Mouse (Mus musculus): ENCODE results near the gene Ppp1r36. TPM values are rescaled to one million over a fixed set of nuclear protein-coding genes. Genes with fewer than 3 reads are reported as not detected.

The Ppp1r36 gene
- 2.8 and 3.7 TPM in 2 replicates for polyA plus RNA-seq (2014; fragmentation: Nextera tagmentation; extraction: Ambion mirVana)

GRCm38 (mm10) chr12:76417433-76417854 lies at the start of gene Ppp1r36:
Gene Ppp1r36 (plus strand): TSS chr12:76417538.
- H3K4me3 ChIP-seq (ENCODE audit: low read depth, low read length), result peak within 1 kb of the TSS; percentile 48
- under 1% methylated on average over 37 of the region's 37 CpGs for WGBS (ENCODE audit: insufficient replicate concordance)
- ATAC-seq (replicated peaks; ENCODE audit: insufficient number of reproducible peaks, low FRiP score, low TSS enrichment), result peak; percentile 49; the same call in 1 of the 2 replicates
- peak within 1 kb of the TSS; percentile 71 for H3K9ac ChIP-seq (ENCODE audit: low read depth, low read length)
- peak within 1 kb of the TSS; percentile 50; the same call in 1 of the 2 replicates for H3K27ac ChIP-seq (ENCODE audit: low read depth, low read length)
- no peaks in the 10 kb centered on the region for H3K27me3 ChIP-seq (ENCODE audit: control insufficient read depth, insufficient read depth, low read length)
- peak within 1 kb of the TSS; percentile 79 for H3K4me2 ChIP-seq
- no peaks in the 10 kb centered on the region; the same call in 1 of the 2 replicates for H3K9me3 ChIP-seq (replicated peaks; ENCODE audit: control insufficient read depth, low read length)
- H3K36me3 ChIP-seq (ENCODE audit: control insufficient read depth, insufficient read depth, low read length), result no peaks in the 10 kb centered on the region
- 0 out of 2 replicates have a peak, but pooled peaks cover 2% of the 10 kb centered on the region for H3K4me1 ChIP-seq (ENCODE audit: control insufficient read depth, insufficient read depth, low read length)

- Histone ChIP-seq H3K9ac (ENCODE audit: low read depth, low read length) (peak overlapping the region; percentile 99), H3K9me3 (replicated peaks; ENCODE audit: control insufficient read depth, low read length) (no peaks in the 10 kb centered on the region), H3K27me3 (ENCODE audit: control insufficient read depth, insufficient read depth, low read length) (no peaks in the 10 kb centered on the region), H3K4me1 (ENCODE audit: control insufficient read depth, insufficient read depth, low read length) (peaks cover 37% of the 10 kb centered on the region), H3K4me2 (peak overlapping the region; percentile 95), H3K27ac (ENCODE audit: low read depth, low read length) (peak overlapping the region; percentile 100), H3K4me3 (ENCODE audit: low read depth, low read length) (peak overlapping the region; percentile 99), H3K36me3 (ENCODE audit: control insufficient read depth, insufficient read depth, low read length) (no peaks in the 10 kb centered on the region)
- ATAC-seq (replicated peaks; ENCODE audit: insufficient number of reproducible peaks, low FRiP score, low TSS enrichment), result no peak
- 11% methylated on average over 9 of the region's 9 CpGs for WGBS (ENCODE audit: insufficient replicate concordance)
These were observed 49.0 kb upstream of the Ppp1r36 start for GRCm38 (mm10) chr12:76368201-76368789.

- Histone ChIP-seq H3K27me3 (ENCODE audit: control insufficient read depth, insufficient read depth, low read length) (no peaks in the 10 kb centered on the region), H3K9ac (ENCODE audit: low read depth, low read length) (peak overlapping the region; percentile 99), H3K36me3 (ENCODE audit: control insufficient read depth, insufficient read depth, low read length) (no peaks in the 10 kb centered on the region), H3K27ac (ENCODE audit: low read depth, low read length) (peak overlapping the region; percentile 100), H3K4me1 (ENCODE audit: control insufficient read depth, insufficient read depth, low read length) (peaks cover 40% of the 10 kb centered on the region), H3K4me3 (ENCODE audit: low read depth, low read length) (peak overlapping the region; percentile 99), H3K9me3 (replicated peaks; ENCODE audit: control insufficient read depth, low read length) (no peaks in the 10 kb centered on the region), H3K4me2 (peak overlapping the region; percentile 95)
- WGBS (ENCODE audit: insufficient replicate concordance), result 1% methylated on average over 24 of the region's 26 CpGs
- ATAC-seq (replicated peaks; ENCODE audit: insufficient number of reproducible peaks, low FRiP score, low TSS enrichment), result peak; percentile 20; the same call in 1 of the 2 replicates
These were observed 48.5 kb upstream of the Ppp1r36 start for GRCm38 (mm10) chr12:76368790-76369205.

- ATAC-seq (replicated peaks; ENCODE audit: insufficient number of reproducible peaks, low FRiP score, low TSS enrichment), result peak; percentile 77
- Histone ChIP-seq H3K4me2 (peak within 1 kb of the TSS; percentile 95), H3K4me1 (ENCODE audit: control insufficient read depth, insufficient read depth, low read length) (peaks cover 43% of the 10 kb centered on the region)
These were observed 47.9 kb upstream of the Ppp1r36 start, which contains the start of gene Zbtb25 for GRCm38 (mm10) chr12:76369206-76369977. Gene Zbtb25 (minus strand): TSS chr12:76369602.

GRCm38 (mm10) chr12:76369978-76370830 lies 47.1 kb upstream of the Ppp1r36 start, which contains the start of gene Zbtb1:
Gene Zbtb1 (plus strand): TSS chr12:76370266.
- peak within 1 kb of the TSS; percentile 100 for H3K27ac ChIP-seq (ENCODE audit: low read depth, low read length)
- WGBS (ENCODE audit: insufficient replicate concordance), result under 1% methylated on average over 74 of the region's 99 CpGs
- H3K27me3 ChIP-seq (ENCODE audit: control insufficient read depth, insufficient read depth, low read length), result no peaks in the 10 kb centered on the region
- peak; percentile 55 for ATAC-seq (replicated peaks; ENCODE audit: insufficient number of reproducible peaks, low FRiP score, low TSS enrichment)
- peaks cover 49% of the 10 kb centered on the region for H3K4me1 ChIP-seq (ENCODE audit: control insufficient read depth, insufficient read depth, low read length)
- H3K9me3 ChIP-seq (replicated peaks; ENCODE audit: control insufficient read depth, low read length), result no peaks in the 10 kb centered on the region
- no peaks in the 10 kb centered on the region for H3K36me3 ChIP-seq (ENCODE audit: control insufficient read depth, insufficient read depth, low read length)
- H3K9ac ChIP-seq (ENCODE audit: low read depth, low read length), result peak within 1 kb of the TSS; percentile 99
- H3K4me2 ChIP-seq, result peak within 1 kb of the TSS; percentile 95
- peak within 1 kb of the TSS; percentile 99 for H3K4me3 ChIP-seq (ENCODE audit: low read depth, low read length)

More at GRCm38 (mm10) chr12:76369206-76369977, 47.9 kb upstream of the Ppp1r36 start, which contains the start of gene Zbtb25:
- no peaks in the 10 kb centered on the region for H3K27me3 ChIP-seq (ENCODE audit: control insufficient read depth, insufficient read depth, low read length)
- peak within 1 kb of the TSS; percentile 99 for H3K9ac ChIP-seq (ENCODE audit: low read depth, low read length)
- peak within 1 kb of the TSS; percentile 100 for H3K27ac ChIP-seq (ENCODE audit: low read depth, low read length)
- peak within 1 kb of the TSS; percentile 99 for H3K4me3 ChIP-seq (ENCODE audit: low read depth, low read length)
- H3K36me3 ChIP-seq (ENCODE audit: control insufficient read depth, insufficient read depth, low read length), result no peaks in the 10 kb centered on the region
- no peaks in the 10 kb centered on the region for H3K9me3 ChIP-seq (replicated peaks; ENCODE audit: control insufficient read depth, low read length)
- WGBS (ENCODE audit: insufficient replicate concordance), result under 1% methylated on average over 87 of the region's 96 CpGs

GRCm38 (mm10) chr12:76370831-76371571 lies 46.3 kb upstream of the Ppp1r36 start:
- Histone ChIP-seq H3K4me3 (ENCODE audit: low read depth, low read length) (peak overlapping the region; percentile 99), H3K9me3 (replicated peaks; ENCODE audit: control insufficient read depth, low read length) (no peaks in the 10 kb centered on the region), H3K27ac (ENCODE audit: low read depth, low read length) (peak overlapping the region; percentile 100), H3K27me3 (ENCODE audit: control insufficient read depth, insufficient read depth, low read length) (no peaks in the 10 kb centered on the region), H3K4me1 (ENCODE audit: control insufficient read depth, insufficient read depth, low read length) (peaks cover 51% of the 10 kb centered on the region), H3K4me2 (peak overlapping the region; percentile 95), H3K36me3 (ENCODE audit: control insufficient read depth, insufficient read depth, low read length) (no peaks in the 10 kb centered on the region), H3K9ac (ENCODE audit: low read depth, low read length) (peak overlapping the region; percentile 99)
- ATAC-seq (replicated peaks; ENCODE audit: insufficient number of reproducible peaks, low FRiP score, low TSS enrichment), result peak; percentile 64
- under 1% methylated on average over 55 of the region's 63 CpGs for WGBS (ENCODE audit: insufficient replicate concordance)

GRCm38 (mm10) chr12:76372046-76372445 lies 45.3 kb upstream of the Ppp1r36 start:
- Histone ChIP-seq H3K9ac (ENCODE audit: low read depth, low read length) (peak overlapping the region; percentile 99), H3K4me2 (peak overlapping the region; percentile 95), H3K9me3 (replicated peaks; ENCODE audit: control insufficient read depth, low read length) (no peaks in the 10 kb centered on the region), H3K4me1 (ENCODE audit: control insufficient read depth, insufficient read depth, low read length) (peaks cover 47% of the 10 kb centered on the region), H3K4me3 (ENCODE audit: low read depth, low read length) (peak overlapping the region; percentile 99), H3K36me3 (ENCODE audit: control insufficient read depth, insufficient read depth, low read length) (no peaks in the 10 kb centered on the region), H3K27ac (ENCODE audit: low read depth, low read length) (peak overlapping the region; percentile 100), H3K27me3 (ENCODE audit: control insufficient read depth, insufficient read depth, low read length) (no peaks in the 10 kb centered on the region)
- 41% methylated on average over 7 of the region's 7 CpGs for WGBS (ENCODE audit: insufficient replicate concordance)
- no peak for ATAC-seq (replicated peaks; ENCODE audit: insufficient number of reproducible peaks, low FRiP score, low TSS enrichment)

Measured in heart, embryonic 11.5 days (tissue).